Mouse (Mus musculus): ENCODE measurements at regions not wholly inside any gene's neighbourhood (a gene's known extent, or its start where the extent isn't known, plus 50 kb on each side); places are given as distances from the start of the nearest gene placed in this dataset.

GRCm38 (mm10) chr17:80825518-80825901, 97.2 kb upstream of the Map4k3 start:
- no peak overlapping the region for H3K4me3 ChIP-seq (ENCODE audit: low read depth, low read length)

GRCm38 (mm10) chr17:80824826-80825517, 96.7 kb upstream of the Map4k3 start:
- no peak overlapping the region for H3K4me3 ChIP-seq (ENCODE audit: low read depth, low read length)
- no peak for ATAC-seq (ENCODE audit: extremely low read depth, insufficient number of reproducible peaks, low FRiP score, poor library complexity, severe bottlenecking)
- DNase-seq (ENCODE audit: low spot score), result no peak
- H3K27me3 ChIP-seq (ENCODE audit: insufficient read depth, low read length), result no peaks in the 10 kb centered on the region
- no peaks in the 10 kb centered on the region for H3K4me1 ChIP-seq (ENCODE audit: insufficient read depth, low read depth, low read length)
- H3K9me3 ChIP-seq (replicated peaks), result peaks cover 46% of the 10 kb centered on the region
- no peaks in the 10 kb centered on the region for H3K36me3 ChIP-seq (replicated peaks)
- TF ChIP-seq CTCF (IDR thresholded peaks at IDR 0.05; ENCODE audit: low read depth, low read length) (no peak), GATA1 (IDR thresholded peaks at IDR 0.05; ENCODE audit: borderline replicate concordance, low read length) (no peak), TAL1 (conservative IDR thresholded peaks at IDR 0.05; ENCODE audit: low read depth, low read length) (no peak), GATA2 (IDR thresholded peaks at IDR 0.05; ENCODE audit: borderline replicate concordance, low read depth, low read length) (no peak), POLR2AphosphoS5 (IDR thresholded peaks at IDR 0.05; ENCODE audit: insufficient replicate concordance, low read depth, low read length) (no peak)

More at GRCm38 (mm10) chr17:80825518-80825901, 97.2 kb upstream of the Map4k3 start:
- no peak for DNase-seq (ENCODE audit: low spot score)
- Histone ChIP-seq H3K9me3 (replicated peaks) (peaks cover 48% of the 10 kb centered on the region), H3K36me3 (replicated peaks) (no peaks in the 10 kb centered on the region), H3K4me1 (ENCODE audit: insufficient read depth, low read depth, low read length) (no peaks in the 10 kb centered on the region), H3K27me3 (ENCODE audit: insufficient read depth, low read length) (no peaks in the 10 kb centered on the region)
- no peak for ATAC-seq (ENCODE audit: extremely low read depth, insufficient number of reproducible peaks, low FRiP score, poor library complexity, severe bottlenecking)
- TF ChIP-seq CTCF (IDR thresholded peaks at IDR 0.05; ENCODE audit: low read depth, low read length) (no peak), GATA2 (IDR thresholded peaks at IDR 0.05; ENCODE audit: borderline replicate concordance, low read depth, low read length) (no peak)

DNA sequence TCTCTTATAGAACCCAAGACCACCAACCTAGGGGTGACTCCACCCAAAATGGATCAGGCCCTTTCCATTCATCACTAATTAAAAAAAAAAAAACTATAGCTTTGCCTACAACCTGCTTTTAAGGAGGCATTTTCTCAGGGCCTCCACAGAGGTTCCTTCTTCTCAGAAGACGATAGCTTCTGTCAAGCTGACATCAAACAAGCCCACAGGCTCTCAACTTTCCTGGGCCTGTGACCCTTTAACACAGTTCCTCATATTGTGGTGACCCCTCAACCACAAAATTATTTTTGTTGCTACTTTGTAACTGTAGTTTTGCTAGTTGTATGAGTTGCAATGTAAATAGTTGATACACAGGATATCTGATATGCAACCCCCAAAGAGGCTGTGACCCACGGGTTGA, 96.0 kb upstream of the Map4k3 start:
- DNase-seq (ENCODE audit: low spot score), result no peak
- H3K4me3 ChIP-seq (ENCODE audit: low read depth, low read length), result no peak overlapping the region
- ATAC-seq (ENCODE audit: extremely low read depth, insufficient number of reproducible peaks, low FRiP score, poor library complexity, severe bottlenecking), result no peak
- no peaks in the 10 kb centered on the region for H3K27me3 ChIP-seq (ENCODE audit: insufficient read depth, low read length)
- no peaks in the 10 kb centered on the region for H3K36me3 ChIP-seq (replicated peaks)
- peaks cover 52% of the 10 kb centered on the region for H3K9me3 ChIP-seq (replicated peaks)
- no peak for TF ChIP-seq POLR2AphosphoS5 (IDR thresholded peaks at IDR 0.05; ENCODE audit: insufficient replicate concordance, low read depth, low read length)
- no peak for TF ChIP-seq CTCF (IDR thresholded peaks at IDR 0.05; ENCODE audit: low read depth, low read length)
- no peak for TF ChIP-seq GATA2 (IDR thresholded peaks at IDR 0.05; ENCODE audit: borderline replicate concordance, low read depth, low read length)
- no peak for TF ChIP-seq GATA1 (IDR thresholded peaks at IDR 0.05; ENCODE audit: borderline replicate concordance, low read length)
- no peak for TF ChIP-seq TAL1 (conservative IDR thresholded peaks at IDR 0.05; ENCODE audit: low read depth, low read length)
- no peaks in the 10 kb centered on the region for H3K4me1 ChIP-seq (ENCODE audit: insufficient read depth, low read depth, low read length)

DNA sequence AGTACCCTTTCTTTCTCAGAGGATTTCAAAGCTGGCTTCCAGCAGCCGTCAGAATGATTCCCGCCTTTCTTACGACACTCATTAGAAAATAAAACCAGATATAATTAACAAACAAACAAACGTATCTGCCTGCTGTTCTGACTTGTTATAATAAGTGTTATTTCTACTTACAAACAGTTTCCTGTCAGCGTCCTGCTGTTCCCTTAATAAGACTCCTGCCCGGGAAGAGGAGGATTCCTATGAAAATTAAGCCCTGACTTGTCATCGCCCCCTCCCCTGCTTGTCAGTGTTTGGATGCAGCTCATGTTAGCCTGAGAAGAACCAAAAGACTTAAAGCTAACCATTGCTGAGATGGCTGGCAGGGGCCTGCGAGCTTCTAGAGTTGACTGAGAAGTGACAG, 92.6 kb upstream of the Map4k3 start:
- H3K4me1 ChIP-seq (ENCODE audit: insufficient read depth, low read depth, low read length), result no peaks in the 10 kb centered on the region
- H3K36me3 ChIP-seq (replicated peaks), result no peaks in the 10 kb centered on the region
- ATAC-seq (ENCODE audit: extremely low read depth, insufficient number of reproducible peaks, low FRiP score, poor library complexity, severe bottlenecking) (no peak), DNase-seq (ENCODE audit: low spot score) (no peak)
- no peak for TF ChIP-seq POLR2AphosphoS5 (IDR thresholded peaks at IDR 0.05; ENCODE audit: insufficient replicate concordance, low read depth, low read length)
- TF ChIP-seq GATA2 (IDR thresholded peaks at IDR 0.05; ENCODE audit: borderline replicate concordance, low read depth, low read length), result no peak
- no peak for TF ChIP-seq GATA1 (IDR thresholded peaks at IDR 0.05; ENCODE audit: borderline replicate concordance, low read length)
- TF ChIP-seq TAL1 (conservative IDR thresholded peaks at IDR 0.05; ENCODE audit: low read depth, low read length), result no peak
- H3K4me3 ChIP-seq (ENCODE audit: low read depth, low read length), result no peak overlapping the region
- no peaks in the 10 kb centered on the region for H3K27me3 ChIP-seq (ENCODE audit: insufficient read depth, low read length)
- H3K9me3 ChIP-seq (replicated peaks), result peaks cover 43% of the 10 kb centered on the region

GRCm38 (mm10) chr17:80818477-80819028, 90.3 kb upstream of the Map4k3 start:
- DNase-seq (ENCODE audit: low spot score) (no peak), ATAC-seq (ENCODE audit: extremely low read depth, insufficient number of reproducible peaks, low FRiP score, poor library complexity, severe bottlenecking) (no peak)
- Histone ChIP-seq H3K4me3 (ENCODE audit: low read depth, low read length) (no peak overlapping the region), H3K27me3 (ENCODE audit: insufficient read depth, low read length) (no peaks in the 10 kb centered on the region), H3K9me3 (replicated peaks) (peaks cover 41% of the 10 kb centered on the region), H3K4me1 (ENCODE audit: insufficient read depth, low read depth, low read length) (no peaks in the 10 kb centered on the region), H3K36me3 (replicated peaks) (no peaks in the 10 kb centered on the region)
- TF ChIP-seq GATA2 (IDR thresholded peaks at IDR 0.05; ENCODE audit: borderline replicate concordance, low read depth, low read length) (no peak), TAL1 (conservative IDR thresholded peaks at IDR 0.05; ENCODE audit: low read depth, low read length) (no peak)

GRCm38 (mm10) chr17:80815747-80816146, 87.5 kb upstream of the Map4k3 start:
- Histone ChIP-seq H3K9me3 (replicated peaks) (peaks cover 41% of the 10 kb centered on the region), H3K4me3 (ENCODE audit: low read depth, low read length) (no peak overlapping the region), H3K4me1 (ENCODE audit: insufficient read depth, low read depth, low read length) (no peaks in the 10 kb centered on the region), H3K27me3 (ENCODE audit: insufficient read depth, low read length) (no peaks in the 10 kb centered on the region), H3K36me3 (replicated peaks) (no peaks in the 10 kb centered on the region)
- ATAC-seq (ENCODE audit: extremely low read depth, insufficient number of reproducible peaks, low FRiP score, poor library complexity, severe bottlenecking) (no peak), DNase-seq (ENCODE audit: low spot score) (no peak)
- TF ChIP-seq POLR2AphosphoS5 (IDR thresholded peaks at IDR 0.05; ENCODE audit: insufficient replicate concordance, low read depth, low read length) (no peak), GATA2 (IDR thresholded peaks at IDR 0.05; ENCODE audit: borderline replicate concordance, low read depth, low read length) (no peak), CTCF (IDR thresholded peaks at IDR 0.05; ENCODE audit: low read depth, low read length) (no peak), TAL1 (conservative IDR thresholded peaks at IDR 0.05; ENCODE audit: low read depth, low read length) (no peak), GATA1 (IDR thresholded peaks at IDR 0.05; ENCODE audit: borderline replicate concordance, low read length) (no peak)
